Mouse (Mus musculus) forebrain, embryonic 16.5 days (tissue): ENCODE results near the gene Washc4. TPM values are rescaled to one million over a fixed set of nuclear protein-coding genes. Genes with fewer than 3 reads are reported as not detected.
A peak's percentile ranks its signal among the peaks of the same experiment; 100 is the strongest.

Source experiments
- ATAC-seq: fragments of 200-750 bp; cut with Nextera tagmentation; 2 replicates; pipeline ENCODE4 v1.8.0; 2017; ENCODE audit warnings: mild to moderate bottlenecking, moderate library complexity
- H3K27ac ChIP-seq: fragments of 300-500 bp; sonication (generic); 2 replicates; pipeline ENCODE4 v1.5.1; 2014; ENCODE audit warnings: low read length, control low read depth
- H3K27me3 ChIP-seq: fragments of 300-500 bp; sonication (generic); replicated peaks from 2 replicates; pipeline ENCODE4 v1.6.1; 2014; ENCODE audit warnings: low read length; ENCODE audit not compliant: control insufficient read depth, insufficient read depth
- H3K36me3 ChIP-seq: fragments of 300-500 bp; sonication (generic); 2 replicates; pipeline ENCODE4 v1.6.1; 2014; ENCODE audit not compliant: control insufficient read depth, insufficient read depth
- H3K4me1 ChIP-seq: fragments of 300-500 bp; sonication (generic); replicated peaks from 2 replicates; pipeline ENCODE4 v1.6.1; 2014; ENCODE audit warnings: low read length; ENCODE audit not compliant: control insufficient read depth, insufficient read depth
- H3K4me2 ChIP-seq: fragments of 300-500 bp; sonication (generic); 2 replicates; pipeline ENCODE4 v1.6.1; 2014; ENCODE audit warnings: mild to moderate bottlenecking, low read length, control low read depth
- H3K4me3 ChIP-seq: fragments of 300-500 bp; sonication (generic); replicated peaks from 2 replicates; pipeline ENCODE4 v1.5.1; 2014; ENCODE audit warnings: mild to moderate bottlenecking, low read length, control low read depth
- H3K9ac ChIP-seq: fragments of 300-500 bp; sonication (generic); replicated peaks from 2 replicates; pipeline ENCODE4 v1.6.1; 2014; ENCODE audit warnings: low read depth, low read length, control low read depth
- H3K9me3 ChIP-seq: fragments of 300-500 bp; sonication (generic); 2 replicates; pipeline ENCODE4 v1.6.1; 2016; ENCODE audit warnings: low read length; ENCODE audit not compliant: control insufficient read depth
- WGBS: fragments of 180-500 bp; shearing (Covaris S2); extraction: QIAGEN DNeasy Blood & Tissue Kit; methylation state at CpG from one replicate; pipeline ENCODE4 v1.1.7; 2014; 5-methylcytosine and 5-hydroxymethylcytosine counted together
- polyA plus RNA-seq: library from polyadenylated mRNA; unstranded; fragments of >200 nt; fragmentation: Nextera tagmentation; extraction: Ambion mirVana; gene quantifications from 2 replicates; pipeline ENCODE4 v1.2.1, GENCODE M21; 2015

Washc4 gene
- polyA plus RNA-seq, 1 experiment from 2014 or later: 31.8 TPM

DNA sequence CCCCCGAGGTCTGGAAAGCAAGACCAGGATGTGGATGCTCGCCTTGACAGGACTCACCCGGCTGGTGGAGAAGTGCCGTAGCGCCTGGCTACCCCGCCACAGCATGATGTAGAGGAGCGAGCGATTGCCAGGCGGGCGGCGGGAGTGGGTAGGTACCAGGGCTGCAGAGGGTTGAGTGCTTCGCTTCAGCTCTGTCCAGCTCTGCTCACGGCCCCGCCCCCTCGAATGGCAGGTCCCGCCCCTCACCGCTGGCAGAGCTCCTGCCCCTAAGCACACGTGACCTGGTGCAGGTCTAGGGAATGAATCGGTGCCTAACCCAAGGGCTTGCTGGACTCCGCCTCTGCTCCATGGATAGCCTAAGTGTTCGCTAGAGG, 9.7 kb upstream of the Washc4 start, which contains the start of gene Aldh1l2:
TSS of gene Aldh1l2 (minus strand) at position 231 of the 374 bp plus-strand sequence.
- Histone ChIP-seq H3K9ac (peak within 1 kb of the TSS; percentile 76), H3K4me3 (peak within 1 kb of the TSS; percentile 55), H3K4me2 (peak within 1 kb of the TSS; percentile 57), H3K36me3 (no peaks in the 10 kb centered on the region), H3K27me3 (no peaks in the 10 kb centered on the region), H3K4me1 (peaks cover 6% of the 10 kb centered on the region), H3K9me3 (no peaks in the 10 kb centered on the region), H3K27ac (peak within 1 kb of the TSS; percentile 54)
- ATAC-seq: peak; percentile 96
- 2% methylated on average over 19 of the region's 21 CpGs for WGBS

DNA sequence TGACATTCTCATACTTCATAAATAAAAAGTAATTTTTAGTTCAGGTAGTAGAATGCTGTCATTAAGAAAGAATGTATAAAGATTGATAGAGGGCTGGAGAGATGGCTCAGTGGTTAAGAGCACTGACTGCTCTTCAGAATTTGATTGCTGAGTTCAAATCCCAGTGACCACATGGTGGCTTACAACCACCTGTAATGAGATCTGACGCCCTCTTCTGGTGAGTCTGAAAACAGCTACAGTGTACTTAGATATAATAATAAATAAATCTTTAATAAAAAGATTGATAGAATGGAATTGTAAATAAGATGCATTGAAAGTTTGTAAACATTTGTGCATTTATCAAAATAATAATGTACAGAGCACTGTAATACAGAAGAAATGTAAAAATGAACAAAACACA, 7.1 kb upstream of the Washc4 start:
- Histone ChIP-seq H3K27ac (no peak overlapping the region), H3K4me1 (peaks cover 6% of the 10 kb centered on the region), H3K9me3 (no peaks in the 10 kb centered on the region), H3K4me2 (no peak overlapping the region), H3K9ac (no peak overlapping the region), H3K4me3 (no peak overlapping the region), H3K27me3 (no peaks in the 10 kb centered on the region), H3K36me3 (no peaks in the 10 kb centered on the region)
- no peak for ATAC-seq
- WGBS: 8% methylated on average over 1 of the region's 1 CpGs

DNA sequence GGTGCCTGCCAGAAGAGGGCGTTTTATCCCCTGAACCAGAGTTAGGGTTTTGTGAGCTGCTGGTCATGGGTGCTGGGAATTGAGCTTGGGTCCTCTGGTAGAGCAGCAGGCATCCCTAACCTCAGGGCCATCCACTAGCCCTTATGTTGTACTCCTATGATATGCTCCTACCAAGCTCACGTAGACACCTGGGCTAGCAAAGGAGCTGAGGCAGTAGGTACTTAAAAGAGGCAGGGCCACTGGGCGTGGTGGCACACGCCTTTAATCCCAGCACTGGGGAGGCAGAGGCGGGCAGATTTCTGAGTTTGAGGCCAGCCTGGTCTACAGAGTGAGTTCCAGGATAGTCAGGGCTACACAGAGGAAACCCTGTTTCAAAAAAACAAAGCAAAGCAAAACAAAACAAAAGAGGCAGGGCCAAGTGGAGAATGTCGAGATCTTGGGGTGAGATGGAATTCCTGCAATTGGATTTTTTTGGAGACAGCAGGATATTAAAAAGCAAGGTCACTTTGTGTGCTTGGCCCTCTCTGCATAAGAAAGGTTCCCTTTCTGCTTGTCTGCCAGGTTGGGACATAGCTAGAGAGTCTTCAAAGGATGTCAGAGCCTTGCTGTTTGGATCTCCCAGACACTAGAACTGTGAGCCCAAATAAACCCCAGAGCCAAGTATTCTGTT, 4.1 kb upstream of the Washc4 start:
- Histone ChIP-seq H3K9ac (no peak overlapping the region), H3K27me3 (no peaks in the 10 kb centered on the region), H3K27ac (no peak overlapping the region), H3K4me3 (no peak overlapping the region), H3K36me3 (no peaks in the 10 kb centered on the region), H3K4me2 (no peak overlapping the region), H3K9me3 (no peaks in the 10 kb centered on the region), H3K4me1 (no peaks in the 10 kb centered on the region)
- no peak for ATAC-seq
- WGBS: 72% methylated on average over 6 of the region's 6 CpGs

DNA sequence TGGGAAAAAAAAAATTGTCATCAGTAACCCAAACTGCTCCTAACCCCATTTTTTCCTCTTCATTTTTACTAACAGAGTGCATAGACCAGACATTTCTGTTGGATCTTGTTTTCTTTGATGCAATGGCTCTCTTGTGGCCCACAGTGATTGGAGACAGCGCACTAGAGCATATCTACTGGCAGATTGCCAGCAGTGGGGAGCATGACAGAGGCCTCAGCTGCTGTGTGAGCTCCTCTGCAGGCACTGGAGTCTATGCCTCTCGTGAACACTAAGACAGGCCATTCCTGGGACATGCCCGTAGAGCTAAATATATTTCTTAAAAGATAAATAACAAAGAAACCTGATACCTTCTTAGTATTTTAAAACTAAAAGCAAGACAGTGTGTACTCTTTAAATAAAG, 3.5 kb upstream of the Washc4 start:
- ATAC-seq: no peak
- H3K9me3 ChIP-seq: no peaks in the 10 kb centered on the region
- H3K4me2 ChIP-seq: no peak overlapping the region
- no peaks in the 10 kb centered on the region for H3K27me3 ChIP-seq
- peaks cover 4% of the 10 kb centered on the region for H3K4me1 ChIP-seq
- H3K9ac ChIP-seq: no peak overlapping the region
- H3K4me3 ChIP-seq: no peak overlapping the region
- 41% methylated on average over 3 of the region's 3 CpGs for WGBS
- no peaks in the 10 kb centered on the region for H3K36me3 ChIP-seq
- H3K27ac ChIP-seq: no peak overlapping the region

DNA sequence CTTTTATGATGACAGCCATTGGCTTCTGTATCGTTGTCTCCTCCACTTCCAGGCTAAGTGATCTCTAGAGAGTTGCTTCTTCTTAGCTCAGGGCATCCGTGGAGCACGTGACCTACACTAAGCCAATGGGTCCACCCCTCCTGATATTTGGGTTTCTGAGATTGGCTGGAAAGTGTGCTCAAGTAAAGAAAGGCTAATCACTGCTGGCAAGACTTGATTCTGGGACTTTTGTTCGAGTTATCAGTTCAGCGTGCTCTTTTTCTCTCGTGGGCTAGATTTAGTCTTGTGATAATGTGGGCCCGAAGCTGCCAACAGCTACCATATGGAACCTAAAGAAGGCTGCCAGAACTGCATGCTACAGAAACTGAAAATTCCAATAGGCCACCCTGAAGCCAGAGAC, 1.3 kb upstream of the Washc4 start:
- Histone ChIP-seq H3K4me1 (peaks cover 11% of the 10 kb centered on the region), H3K27me3 (no peaks in the 10 kb centered on the region), H3K36me3 (no peaks in the 10 kb centered on the region), H3K27ac (no peak overlapping the region), H3K4me2 (no peak overlapping the region), H3K9ac (no peak overlapping the region), H3K9me3 (no peaks in the 10 kb centered on the region), H3K4me3 (no peak overlapping the region)
- WGBS: 65% methylated on average over 7 of the region's 7 CpGs
- no peak for ATAC-seq

DNA sequence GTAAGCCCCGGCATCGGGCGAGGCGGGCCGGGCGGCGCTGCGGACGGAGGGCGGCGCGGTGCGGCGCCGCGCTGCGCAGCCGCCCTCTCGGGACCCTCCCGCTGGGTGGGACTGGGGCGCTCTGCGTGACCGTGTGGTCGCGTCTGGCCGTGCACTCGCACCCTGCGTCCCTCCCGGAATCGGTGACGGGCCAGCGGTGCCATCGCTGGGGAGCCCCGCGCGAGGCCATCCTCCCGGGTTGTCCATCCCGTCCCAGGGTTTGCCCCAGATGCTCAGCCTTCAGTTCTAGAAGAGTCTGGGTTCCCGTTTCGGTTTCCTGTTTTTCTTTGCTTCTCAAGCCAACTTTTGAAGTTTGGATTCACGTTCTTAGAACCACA, 539 bp downstream of the Washc4 start:
- Histone ChIP-seq H3K36me3 (no peaks in the 10 kb centered on the region), H3K27me3 (no peaks in the 10 kb centered on the region), H3K4me2 (peak overlapping the region; percentile 63), H3K27ac (peak overlapping the region; percentile 87), H3K4me3 (peak overlapping the region; percentile 68), H3K9ac (peak overlapping the region; percentile 84), H3K9me3 (no peaks in the 10 kb centered on the region), H3K4me1 (peaks cover 11% of the 10 kb centered on the region)
- ATAC-seq: peak; percentile 92
- WGBS: under 1% methylated on average over 32 of the region's 41 CpGs

DNA sequence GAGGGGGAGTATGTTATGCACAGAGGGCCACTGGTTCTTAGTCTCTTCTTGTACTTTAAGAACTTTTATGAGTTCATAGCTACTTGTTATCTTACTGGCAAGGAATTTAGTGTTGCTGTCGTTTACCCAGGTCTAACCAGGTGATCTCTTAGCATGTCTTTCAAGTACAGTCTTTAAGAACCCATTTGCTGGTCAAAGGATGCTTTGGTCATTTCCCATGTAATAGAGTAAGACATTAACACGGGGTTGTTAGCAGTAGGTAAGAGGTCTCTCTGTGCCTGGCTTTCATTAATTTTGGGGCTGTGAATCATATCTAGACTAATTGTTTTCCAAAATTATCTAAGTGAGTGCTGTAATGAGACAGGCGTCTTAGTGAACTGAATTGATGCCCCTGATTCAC, 1.8 kb downstream of the Washc4 start:
- Histone ChIP-seq H3K9me3 (no peaks in the 10 kb centered on the region), H3K36me3 (0 out of 2 replicates have a peak, but pooled peaks cover 4% of the 10 kb centered on the region), H3K27me3 (no peaks in the 10 kb centered on the region), H3K9ac (no peak overlapping the region), H3K4me2 (peak overlapping the region; percentile 63), H3K27ac (no peak overlapping the region), H3K4me1 (peaks cover 11% of the 10 kb centered on the region), H3K4me3 (no peak overlapping the region)
- no peak for ATAC-seq
- 72% methylated on average over 3 of the region's 3 CpGs for WGBS

DNA sequence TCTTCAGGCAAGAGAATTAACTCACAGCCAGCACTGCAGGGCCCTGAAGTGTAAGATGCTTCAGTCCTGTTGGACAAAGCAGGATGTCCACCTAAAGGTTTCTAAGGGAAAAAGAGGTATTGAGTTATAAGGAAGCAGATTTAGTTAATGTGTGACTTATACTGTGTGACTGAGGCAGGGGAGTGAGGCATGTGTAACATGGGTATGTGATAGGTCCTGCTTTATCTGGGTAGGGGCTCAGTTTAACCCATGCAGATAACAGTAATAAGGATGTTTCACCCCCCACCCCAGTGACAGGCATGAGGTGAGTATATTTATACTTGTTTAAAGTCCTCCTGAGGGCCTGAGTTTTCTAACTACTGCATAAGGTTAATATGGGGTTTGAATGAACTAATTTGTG, 19.5 kb downstream of the Washc4 start:
- no peaks in the 10 kb centered on the region for H3K4me1 ChIP-seq
- H3K4me3 ChIP-seq: no peak overlapping the region
- no peak overlapping the region for H3K9ac ChIP-seq
- ATAC-seq: no peak
- H3K9me3 ChIP-seq: no peaks in the 10 kb centered on the region
- no peaks in the 10 kb centered on the region for H3K27me3 ChIP-seq
- H3K4me2 ChIP-seq: no peak overlapping the region
- H3K27ac ChIP-seq: no peak overlapping the region
- H3K36me3 ChIP-seq: peaks cover 38% of the 10 kb centered on the region

DNA sequence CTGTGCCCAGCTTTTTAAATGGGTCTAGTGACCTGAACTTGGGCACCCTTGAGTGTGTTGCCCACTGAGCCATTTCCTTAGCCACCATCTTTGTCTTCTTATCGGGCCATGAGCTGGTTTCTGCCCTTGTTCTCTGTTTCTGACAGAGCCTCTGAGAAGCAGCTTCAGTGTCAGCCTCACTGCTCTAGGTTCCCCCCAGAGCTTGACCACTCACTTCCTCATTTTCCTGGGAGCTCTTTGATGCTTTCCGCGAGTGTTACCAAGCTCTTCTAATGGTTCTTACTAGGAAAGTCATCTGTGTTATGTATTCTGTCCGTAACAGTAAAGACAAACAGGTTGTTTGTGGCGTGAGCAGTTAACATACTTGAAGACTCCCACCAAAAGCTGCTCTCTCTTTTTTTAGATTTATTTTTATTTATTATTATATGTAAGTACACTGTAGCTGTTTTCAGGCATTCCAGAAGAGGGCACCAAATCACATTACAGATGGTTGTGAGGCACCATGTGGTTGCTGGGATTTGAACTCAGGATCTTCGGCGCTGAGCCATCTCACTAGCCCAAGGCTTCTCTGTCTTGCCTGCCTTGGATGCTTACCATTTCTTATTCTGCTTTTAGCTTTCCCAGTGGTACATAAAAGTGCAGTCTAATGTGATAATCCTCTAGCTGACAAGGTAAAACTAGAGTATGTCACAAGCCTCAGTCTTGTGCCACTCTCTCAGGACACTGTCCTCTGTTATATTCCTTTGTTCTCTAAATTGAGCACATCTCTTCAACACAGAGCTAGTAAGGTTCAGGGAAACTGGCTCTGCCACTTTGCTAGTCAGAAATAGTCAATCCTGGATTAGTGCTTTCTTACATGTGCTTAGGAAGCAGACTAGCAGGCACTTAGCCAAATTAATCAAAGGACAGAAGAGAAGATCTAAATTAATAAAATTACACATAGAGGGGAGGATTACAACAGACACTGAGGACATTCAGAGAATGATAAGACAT, 22.2 kb downstream of the Washc4 start:
- H3K36me3 ChIP-seq: peaks cover 30% of the 10 kb centered on the region
- no peak overlapping the region for H3K4me3 ChIP-seq
- no peak for ATAC-seq
- 97% methylated on average over 7 of the region's 7 CpGs for WGBS
- no peak overlapping the region for H3K27ac ChIP-seq
- no peaks in the 10 kb centered on the region for H3K9me3 ChIP-seq
- no peaks in the 10 kb centered on the region for H3K4me1 ChIP-seq
- H3K4me2 ChIP-seq: no peak overlapping the region
- no peaks in the 10 kb centered on the region for H3K27me3 ChIP-seq
- no peak overlapping the region for H3K9ac ChIP-seq
